Mouse (Mus musculus): ENCODE data around the gene Zscan2. TPM values are rescaled to one million over a fixed set of nuclear protein-coding genes. Genes with fewer than 3 reads are reported as not detected.
A peak's percentile ranks its signal among the peaks of the same experiment; 100 is the strongest.

Gene Zscan2
- total and polyA plus RNA-seq, 2 experiments from 2014 or later, result 2.2 to 19.9 TPM

GRCm38 (mm10) chr7:80900944-80901501 is 40.3 kb downstream of the Zscan2 start, which contains the start of gene Wdr73:
Gene Wdr73 (minus strand): TSS chr7:80901269.
- no peaks in the 10 kb centered on the region; the same call in 1 of the 2 replicates for H3K4me1 ChIP-seq (ENCODE audit: insufficient read depth, low read length)
- under 1% methylated on average over 36 of the region's 36 CpGs for WGBS

GRCm38 (mm10) chr7:80901541-80902274 is 41.0 kb downstream of the Zscan2 start:
- DNase-seq (ENCODE audit: low spot score) (no peak), ATAC-seq (peak; percentile 11; the same call in 1 of the 2 replicates)
- peak overlapping the region; percentile 61; the same call in 1 of the 2 replicates for H3K27ac ChIP-seq
- H3K4me2 ChIP-seq (ENCODE audit: low read depth, low read length), result peak overlapping the region; percentile 71
- no peaks in the 10 kb centered on the region for H3K9me3 ChIP-seq (ENCODE audit: low read length)
- H3K4me1 ChIP-seq (ENCODE audit: insufficient read depth, low read length), result no peaks in the 10 kb centered on the region; the same call in 1 of the 2 replicates
- peak overlapping the region; percentile 48 for H3K9ac ChIP-seq (replicated peaks; ENCODE audit: low read length)
- peak overlapping the region; percentile 57 for H3K4me3 ChIP-seq (ENCODE audit: low read length)
- H3K36me3 ChIP-seq (ENCODE audit: insufficient read depth, low read length), result peaks cover 7% of the 10 kb centered on the region; the same call in 1 of the 2 replicates
- no peaks in the 10 kb centered on the region for H3K27me3 ChIP-seq (ENCODE audit: insufficient read depth, low read length)
- TF ChIP-seq CTCF (IDR thresholded peaks at IDR 0.05; ENCODE audit: low read depth), result no peak
- 28% methylated on average over 15 of the region's 15 CpGs for WGBS

More at GRCm38 (mm10) chr7:80900944-80901501, 40.3 kb downstream of the Zscan2 start, which contains the start of gene Wdr73:
- TF ChIP-seq CTCF (IDR thresholded peaks at IDR 0.05; ENCODE audit: low read depth), result no peak
- Histone ChIP-seq H3K36me3 (ENCODE audit: insufficient read depth, low read length) (peaks cover 3% of the 10 kb centered on the region), H3K27ac (peak within 1 kb of the TSS; percentile 61; the same call in 1 of the 2 replicates), H3K9ac (replicated peaks; ENCODE audit: low read length) (peak within 1 kb of the TSS; percentile 48), H3K4me2 (ENCODE audit: low read depth, low read length) (peak within 1 kb of the TSS; percentile 71), H3K4me3 (ENCODE audit: low read length) (peak within 1 kb of the TSS; percentile 57), H3K9me3 (ENCODE audit: low read length) (no peaks in the 10 kb centered on the region), H3K27me3 (ENCODE audit: insufficient read depth, low read length) (no peaks in the 10 kb centered on the region)
- peak; percentile 95 for ATAC-seq
- DNase-seq (ENCODE audit: low spot score), result peak; percentile 96

- no peak overlapping the region; the same call in 1 of the 2 replicates for H3K4me2 ChIP-seq (ENCODE audit: low read depth, low read length)
- H3K9me3 ChIP-seq (ENCODE audit: low read length), result no peaks in the 10 kb centered on the region
- no peaks in the 10 kb centered on the region; the same call in 1 of the 2 replicates for H3K4me1 ChIP-seq (ENCODE audit: insufficient read depth, low read length)
- no peaks in the 10 kb centered on the region for H3K27me3 ChIP-seq (ENCODE audit: insufficient read depth, low read length)
- H3K4me3 ChIP-seq (ENCODE audit: low read length), result no peak overlapping the region
- ATAC-seq (no peak), DNase-seq (ENCODE audit: low spot score) (no peak)
- H3K9ac ChIP-seq (replicated peaks; ENCODE audit: low read length), result no peak overlapping the region
- whole genome bisulfite sequencing, result 90% methylated on average over 11 of the region's 11 CpGs
- peaks cover 13% of the 10 kb centered on the region; the same call in 1 of the 2 replicates for H3K36me3 ChIP-seq (ENCODE audit: insufficient read depth, low read length)
- no peak for TF ChIP-seq CTCF (IDR thresholded peaks at IDR 0.05; ENCODE audit: low read depth)
- H3K27ac ChIP-seq, result no peak overlapping the region
These were observed 43.1 kb downstream of the Zscan2 start for GRCm38 (mm10) chr7:80903625-80904422.

- H3K9ac ChIP-seq (replicated peaks; ENCODE audit: low read length), result peak within 1 kb of the TSS; percentile 40
- H3K9me3 ChIP-seq (ENCODE audit: low read length), result no peaks in the 10 kb centered on the region
- H3K27me3 ChIP-seq (ENCODE audit: insufficient read depth, low read length), result no peaks in the 10 kb centered on the region
- peak within 1 kb of the TSS; percentile 36 for H3K4me3 ChIP-seq (ENCODE audit: low read length)
- ATAC-seq (peak; percentile 71; the same call in 1 of the 2 replicates), DNase-seq (ENCODE audit: low spot score) (peak; percentile 84)
- peaks cover 13% of the 10 kb centered on the region; the same call in 1 of the 2 replicates for H3K36me3 ChIP-seq (ENCODE audit: insufficient read depth, low read length)
- no peak within 1 kb of the TSS; the same call in 1 of the 2 replicates for H3K27ac ChIP-seq
- H3K4me2 ChIP-seq (ENCODE audit: low read depth, low read length), result peak within 1 kb of the TSS; percentile 74
- TF ChIP-seq CTCF (IDR thresholded peaks at IDR 0.05; ENCODE audit: low read depth), result no peak
- WGBS, result 3% methylated on average over 19 of the region's 19 CpGs
- H3K4me1 ChIP-seq (ENCODE audit: insufficient read depth, low read length), result no peaks in the 10 kb centered on the region; the same call in 1 of the 2 replicates
These were observed 44.3 kb downstream of the Zscan2 start, which contains the start of gene Nmb for GRCm38 (mm10) chr7:80904921-80905515. Gene Nmb (minus strand): TSS chr7:80905076.

DNA sequence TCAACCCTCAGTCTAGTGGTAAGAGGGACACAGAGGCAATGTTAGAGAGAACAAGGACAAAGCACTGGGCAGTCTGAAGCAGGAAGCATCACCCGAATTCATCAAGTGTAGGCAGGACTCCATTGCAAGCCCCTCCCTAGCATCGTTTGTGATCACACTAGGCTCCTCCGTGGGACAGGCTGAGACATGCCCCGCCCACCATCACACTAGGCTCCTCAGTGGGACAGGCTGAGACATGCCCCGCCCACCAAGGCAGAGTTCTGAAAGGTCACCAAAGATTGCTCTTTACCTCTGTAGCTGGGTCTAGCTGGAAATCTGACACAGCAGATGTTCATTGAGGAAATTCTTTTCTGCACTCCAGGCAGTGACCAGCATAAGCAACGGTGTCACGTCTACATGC is 50.3 kb downstream of the Zscan2 start:
- no peak overlapping the region for H3K9ac ChIP-seq (replicated peaks; ENCODE audit: low read length)
- H3K4me2 ChIP-seq (ENCODE audit: low read depth, low read length), result no peak overlapping the region
- H3K9me3 ChIP-seq (ENCODE audit: low read length), result no peaks in the 10 kb centered on the region
- H3K4me1 ChIP-seq (ENCODE audit: insufficient read depth, low read length), result no peaks in the 10 kb centered on the region
- 0 out of 2 replicates have a peak, but pooled peaks have one; percentile 35 for ATAC-seq
- WGBS, result 78% methylated on average over 7 of the region's 7 CpGs
- no peak for TF ChIP-seq CTCF (IDR thresholded peaks at IDR 0.05; ENCODE audit: low read depth)
- H3K4me3 ChIP-seq (ENCODE audit: low read length), result no peak overlapping the region
- no peak overlapping the region for H3K27ac ChIP-seq
- peaks cover 45% of the 10 kb centered on the region for H3K36me3 ChIP-seq (ENCODE audit: insufficient read depth, low read length)
- no peaks in the 10 kb centered on the region for H3K27me3 ChIP-seq (ENCODE audit: insufficient read depth, low read length)
- DNase-seq (ENCODE audit: low spot score), result no peak

DNA sequence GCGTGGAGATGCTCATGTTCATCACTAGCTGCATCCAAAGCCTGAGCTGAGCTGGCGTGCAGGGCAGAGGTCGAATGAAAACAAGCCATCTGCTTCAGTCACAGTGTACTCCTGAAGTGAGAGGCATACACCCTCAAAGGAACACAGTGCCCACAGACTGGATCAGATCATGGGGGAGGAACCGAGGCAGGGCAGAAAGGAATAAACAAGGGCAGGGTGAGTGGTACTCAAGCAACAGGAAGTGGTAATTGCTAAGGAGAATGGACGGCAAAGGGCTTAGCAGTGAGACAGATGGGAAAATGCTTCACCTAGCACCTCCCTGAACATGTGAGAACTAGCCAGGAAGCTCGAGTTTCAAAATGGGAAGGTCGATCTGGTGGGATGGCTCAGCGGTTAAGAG is 51.8 kb downstream of the Zscan2 start:
- Histone ChIP-seq H3K9me3 (ENCODE audit: low read length) (no peaks in the 10 kb centered on the region), H3K4me3 (ENCODE audit: low read length) (no peak overlapping the region), H3K27ac (no peak overlapping the region), H3K9ac (replicated peaks; ENCODE audit: low read length) (no peak overlapping the region), H3K36me3 (ENCODE audit: insufficient read depth, low read length) (peaks cover 43% of the 10 kb centered on the region), H3K4me1 (ENCODE audit: insufficient read depth, low read length) (no peaks in the 10 kb centered on the region), H3K4me2 (ENCODE audit: low read depth, low read length) (no peak overlapping the region), H3K27me3 (ENCODE audit: insufficient read depth, low read length) (no peaks in the 10 kb centered on the region)
- DNase-seq (ENCODE audit: low spot score), result no peak
- no peak for ATAC-seq
- no peak for TF ChIP-seq CTCF (IDR thresholded peaks at IDR 0.05; ENCODE audit: low read depth)
- 91% methylated on average over 8 of the region's 8 CpGs for WGBS
